Mouse (Mus musculus) forebrain, embryonic 14.5 days (tissue): ENCODE measurements around the gene Erc2. TPM values are rescaled to one million over a fixed set of nuclear protein-coding genes. Genes with fewer than 3 reads are reported as not detected.

Source experiments
- ATAC-seq: fragments of 200-750 bp; cut with Nextera tagmentation; 2 replicates; pipeline ENCODE4 v1.8.0; 2017; ENCODE audit warnings: mild to moderate bottlenecking, moderate library complexity
- DNase-seq: peaks from one replicate; pipeline ENCODE4 v3.0.0-alpha.2; 2015; ENCODE audit warnings: low spot score
- H3K27ac ChIP-seq: fragments of 300-500 bp; sonication (generic); 2 replicates; pipeline ENCODE4 v1.5.1; 2014; ENCODE audit warnings: low read depth, mild to moderate bottlenecking, control low read depth, low read length, moderate library complexity
- H3K27me3 ChIP-seq: fragments of 300-500 bp; sonication (generic); replicated peaks from 2 replicates; pipeline ENCODE4 v1.6.1; 2014; ENCODE audit warnings: low read length, control low read depth, mixed read lengths; ENCODE audit not compliant: control insufficient read depth, insufficient read depth
- H3K36me3 ChIP-seq: fragments of 300-500 bp; sonication (generic); 2 replicates; pipeline ENCODE4 v1.6.1; 2014; ENCODE audit warnings: low read length, control low read depth; ENCODE audit not compliant: control insufficient read depth, insufficient read depth
- H3K4me1 ChIP-seq: fragments of 300-500 bp; sonication (generic); 2 replicates; pipeline ENCODE4 v1.6.1; 2014; ENCODE audit warnings: antibody characterized with exemption, low read length, control low read depth; ENCODE audit not compliant: control insufficient read depth, insufficient read depth
- H3K4me2 ChIP-seq: fragments of 300-500 bp; sonication (generic); 2 replicates; pipeline ENCODE4 v1.6.1; 2014; ENCODE audit warnings: mild to moderate bottlenecking, control low read depth, low read length
- H3K4me3 ChIP-seq: fragments of 300-500 bp; sonication (generic); 2 replicates; pipeline ENCODE4 v1.5.1; 2014; ENCODE audit warnings: low read depth, low read length, control low read depth
- H3K9ac ChIP-seq: fragments of 300-500 bp; sonication (generic); 2 replicates; pipeline ENCODE4 v1.6.1; 2014; ENCODE audit warnings: mild to moderate bottlenecking, low read length, control low read depth, moderate library complexity
- H3K9me3 ChIP-seq: fragments of 300-500 bp; sonication (generic); replicated peaks from 2 replicates; pipeline ENCODE4 v1.6.1; 2016; ENCODE audit warnings: low read length, control low read depth, mixed read lengths; ENCODE audit not compliant: control insufficient read depth
- WGBS: fragments of 180-500 bp; shearing (Covaris S2); extraction: QIAGEN DNeasy Blood & Tissue Kit; methylation state at CpG from one replicate; pipeline ENCODE4 v1.1.7; 2014; 5-methylcytosine and 5-hydroxymethylcytosine counted together
- polyA plus RNA-seq: library from polyadenylated mRNA; unstranded; fragments of >200 nt; fragmentation: Nextera tagmentation; extraction: Ambion mirVana; gene quantifications from 2 replicates; pipeline ENCODE4 v1.2.1, GENCODE M21; 2014

Erc2 gene
- polyA plus RNA-seq, 1 experiment from 2014 or later = 40.6 TPM

DNA sequence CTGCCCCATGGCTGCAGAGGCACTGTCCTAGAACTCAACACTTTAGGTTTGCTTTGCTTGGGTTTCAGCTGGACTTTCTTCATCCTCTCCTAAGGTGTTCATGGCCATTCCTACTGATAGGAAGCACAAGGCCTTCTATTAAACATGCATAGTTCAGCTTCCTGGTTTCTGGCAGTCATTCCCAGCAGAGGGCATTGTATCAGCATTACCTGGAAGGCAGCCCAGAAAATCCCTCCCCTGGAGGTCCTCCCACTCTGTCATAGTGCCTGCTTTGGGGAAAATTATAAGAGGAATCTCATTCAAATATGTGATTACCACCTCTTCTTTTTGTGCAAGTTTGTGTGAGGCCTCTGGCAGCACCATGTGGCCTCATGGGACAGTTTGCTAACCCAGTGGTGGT lies 199.6 kb downstream of the Erc2 start:
- H3K4me3 ChIP-seq = no peak overlapping the region
- H3K4me2 ChIP-seq = no peak overlapping the region
- H3K36me3 ChIP-seq = no peaks in the 10 kb centered on the region
- DNase-seq (peak; percentile 60), ATAC-seq (no peak)
- no peaks in the 10 kb centered on the region for H3K9me3 ChIP-seq
- no peak overlapping the region for H3K9ac ChIP-seq
- H3K27ac ChIP-seq = no peak overlapping the region
- H3K4me1 ChIP-seq = no peaks in the 10 kb centered on the region
- no peaks in the 10 kb centered on the region for H3K27me3 ChIP-seq

DNA sequence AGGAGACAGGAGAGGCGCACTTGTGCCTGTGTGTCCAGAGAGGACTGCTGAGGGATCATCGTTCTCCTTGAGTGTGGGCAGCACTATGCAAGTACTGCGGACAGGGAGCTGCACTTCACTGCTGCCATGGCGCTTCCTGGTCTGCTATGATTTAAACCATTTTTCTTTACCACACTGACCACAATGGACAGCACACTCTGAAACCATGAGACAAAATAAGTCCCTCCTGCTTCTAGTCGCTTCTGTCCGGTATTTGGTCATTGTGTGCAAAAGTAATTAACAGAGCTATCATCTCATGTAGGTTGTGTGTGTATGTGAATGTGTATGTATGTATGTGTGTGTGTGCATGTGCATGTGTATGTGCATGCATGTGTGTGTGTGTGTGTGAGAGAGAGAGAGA lies 200.3 kb downstream of the Erc2 start:
- Histone ChIP-seq H3K27me3 (no peaks in the 10 kb centered on the region), H3K27ac (no peak overlapping the region), H3K9me3 (no peaks in the 10 kb centered on the region), H3K9ac (no peak overlapping the region), H3K4me3 (no peak overlapping the region), H3K4me2 (no peak overlapping the region), H3K4me1 (no peaks in the 10 kb centered on the region), H3K36me3 (no peaks in the 10 kb centered on the region)
- DNase-seq (no peak), ATAC-seq (no peak)
- 88% methylated on average over 6 of the region's 6 CpGs for WGBS

DNA sequence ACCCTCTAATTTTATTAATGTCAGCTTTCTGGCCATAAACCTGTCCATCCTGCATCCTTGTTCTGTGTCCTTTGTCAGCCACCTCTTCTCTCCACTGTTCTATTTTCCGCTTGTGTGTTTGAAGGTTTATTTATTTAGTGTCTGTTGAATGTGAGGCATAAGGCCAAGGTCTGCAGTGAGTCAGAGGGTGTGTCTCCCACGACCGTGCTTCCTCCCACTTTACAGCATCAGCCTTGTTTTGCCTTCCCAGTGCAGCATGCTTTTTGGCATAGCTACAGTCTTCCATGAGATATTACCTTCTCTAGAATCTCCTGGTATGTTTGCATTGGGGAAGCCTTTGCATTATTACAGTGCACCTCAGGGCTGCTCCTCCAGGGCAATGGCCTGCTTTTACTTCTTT lies 200.8 kb downstream of the Erc2 start:
- Histone ChIP-seq H3K36me3 (no peaks in the 10 kb centered on the region), H3K27ac (no peak overlapping the region), H3K4me2 (no peak overlapping the region), H3K9me3 (no peaks in the 10 kb centered on the region), H3K4me3 (no peak overlapping the region), H3K27me3 (no peaks in the 10 kb centered on the region), H3K9ac (no peak overlapping the region), H3K4me1 (no peaks in the 10 kb centered on the region)
- DNase-seq (no peak), ATAC-seq (no peak)
- 69% methylated on average over 3 of the region's 3 CpGs for WGBS

DNA sequence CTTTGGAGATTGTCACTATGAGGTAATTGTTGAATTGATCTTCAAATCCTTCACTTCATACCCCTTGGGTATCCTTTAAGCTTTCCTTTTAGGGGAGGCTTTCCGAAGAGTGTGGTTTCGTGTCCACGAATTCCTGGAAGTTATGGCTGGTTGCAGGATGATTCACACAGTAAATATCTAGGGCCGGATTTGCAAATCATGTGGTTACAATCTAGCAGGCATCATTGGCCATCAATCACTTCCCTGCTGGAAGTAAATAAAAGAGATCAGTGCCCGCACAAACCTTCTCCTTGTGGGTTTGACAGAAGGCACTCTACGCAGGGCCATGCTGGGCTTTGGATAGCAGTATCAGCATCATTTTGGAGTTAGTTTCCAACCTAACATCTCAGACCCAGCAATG lies 201.7 kb downstream of the Erc2 start:
- H3K36me3 ChIP-seq = no peaks in the 10 kb centered on the region
- no peak overlapping the region for H3K27ac ChIP-seq
- H3K4me3 ChIP-seq = no peak overlapping the region
- no peaks in the 10 kb centered on the region for H3K4me1 ChIP-seq
- H3K4me2 ChIP-seq = no peak overlapping the region
- H3K9ac ChIP-seq = no peak overlapping the region
- H3K27me3 ChIP-seq = no peaks in the 10 kb centered on the region
- no peaks in the 10 kb centered on the region for H3K9me3 ChIP-seq
- ATAC-seq = no peak
- DNase-seq = no peak
- WGBS = 93% methylated on average over 6 of the region's 6 CpGs

DNA sequence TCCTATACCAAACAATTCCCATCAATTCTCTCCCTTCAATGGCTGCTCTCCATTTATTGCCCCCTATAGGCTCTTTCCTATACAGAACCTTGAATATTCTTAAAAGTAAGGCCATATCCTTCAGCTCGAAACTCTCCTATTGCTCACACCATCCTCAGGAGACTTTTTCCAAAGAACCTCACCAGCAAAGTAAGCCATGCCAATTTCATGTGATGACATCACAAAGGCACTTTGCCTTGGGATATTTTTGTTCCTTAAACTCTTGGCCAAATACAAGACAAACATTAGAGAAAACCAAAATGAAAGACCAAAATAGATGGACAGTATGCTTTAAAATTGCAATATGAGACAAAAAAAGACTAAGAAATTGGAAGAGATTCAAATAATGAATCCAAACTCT lies 204.6 kb downstream of the Erc2 start:
- no peak for DNase-seq
- H3K9ac ChIP-seq = no peak overlapping the region
- no peaks in the 10 kb centered on the region for H3K9me3 ChIP-seq
- no peak for ATAC-seq
- no peaks in the 10 kb centered on the region for H3K36me3 ChIP-seq
- H3K4me2 ChIP-seq = no peak overlapping the region
- H3K4me3 ChIP-seq = no peak overlapping the region
- no peak overlapping the region for H3K27ac ChIP-seq
- 88% methylated on average over 1 of the region's 1 CpGs for WGBS
- H3K27me3 ChIP-seq = no peaks in the 10 kb centered on the region
- H3K4me1 ChIP-seq = no peaks in the 10 kb centered on the region

DNA sequence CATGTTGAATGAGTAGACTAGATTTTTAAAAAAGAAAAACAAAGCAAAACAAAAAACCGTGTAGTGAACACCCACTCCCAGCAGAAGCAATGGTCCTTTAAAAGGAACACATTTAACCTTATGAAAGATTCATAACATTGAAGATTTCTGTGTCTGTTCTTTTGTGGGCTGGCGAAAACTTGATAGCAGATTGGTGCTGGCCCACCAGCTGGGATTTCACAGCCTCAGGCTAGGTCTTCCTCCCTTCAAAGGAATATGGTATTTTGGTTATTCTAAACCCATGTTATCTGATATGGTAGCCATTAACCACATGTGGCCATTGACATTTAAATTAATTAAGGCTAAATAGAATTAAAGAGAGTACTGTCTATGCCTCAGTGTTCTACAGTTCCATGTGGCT lies 205.9 kb downstream of the Erc2 start:
- H3K4me3 ChIP-seq = no peak overlapping the region
- no peaks in the 10 kb centered on the region for H3K9me3 ChIP-seq
- H3K4me1 ChIP-seq = no peaks in the 10 kb centered on the region
- H3K27me3 ChIP-seq = no peaks in the 10 kb centered on the region
- H3K9ac ChIP-seq = no peak overlapping the region
- no peak overlapping the region for H3K27ac ChIP-seq
- ATAC-seq (no peak), DNase-seq (no peak)
- no peaks in the 10 kb centered on the region for H3K36me3 ChIP-seq
- H3K4me2 ChIP-seq = no peak overlapping the region
- WGBS = 57% methylated on average over 2 of the region's 2 CpGs

DNA sequence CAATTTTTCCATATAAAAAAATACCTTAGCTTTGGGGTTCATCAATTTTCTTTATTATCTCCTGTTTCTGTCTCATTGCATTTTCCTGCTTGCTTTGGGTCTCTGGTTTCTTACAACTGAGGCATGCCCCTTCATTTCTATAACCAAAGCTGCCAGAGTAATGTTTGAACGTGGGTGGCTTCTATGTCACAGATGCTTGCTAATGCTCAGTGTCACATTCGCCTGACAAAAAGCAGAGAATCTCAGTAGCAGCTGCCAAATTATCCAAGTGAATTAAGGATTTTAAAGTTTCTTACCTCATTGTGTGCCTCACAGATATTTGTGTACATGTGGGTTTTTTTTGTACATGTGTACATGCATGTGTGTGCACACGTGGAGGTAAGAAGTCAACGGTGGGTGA lies 210.0 kb downstream of the Erc2 start:
- Histone ChIP-seq H3K4me2 (no peak overlapping the region), H3K9me3 (no peaks in the 10 kb centered on the region), H3K36me3 (no peaks in the 10 kb centered on the region), H3K9ac (no peak overlapping the region), H3K4me3 (no peak overlapping the region), H3K4me1 (no peaks in the 10 kb centered on the region), H3K27ac (no peak overlapping the region), H3K27me3 (no peaks in the 10 kb centered on the region)
- DNase-seq (no peak), ATAC-seq (no peak)
- WGBS = 84% methylated on average over 4 of the region's 4 CpGs

DNA sequence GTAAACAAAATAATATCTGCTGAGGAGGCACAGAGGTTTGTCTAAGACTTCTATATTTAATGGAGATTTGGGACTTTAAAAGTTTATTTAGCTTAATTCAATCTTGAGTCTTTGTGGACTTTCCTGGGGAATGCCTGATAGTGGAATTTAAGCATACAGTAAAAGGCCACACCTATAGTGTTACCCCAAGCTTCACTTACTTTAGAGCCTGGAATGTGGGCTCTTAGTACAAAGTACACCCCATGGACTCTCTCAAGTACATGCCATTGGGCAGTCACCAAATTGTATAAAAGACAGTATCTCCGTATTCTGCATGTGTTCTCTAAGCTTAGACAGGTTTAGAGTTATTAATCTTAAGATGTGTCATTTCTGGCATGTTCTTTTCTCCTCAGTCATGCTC lies 213.1 kb downstream of the Erc2 start:
- H3K4me3 ChIP-seq = no peak overlapping the region
- no peak overlapping the region for H3K27ac ChIP-seq
- no peak overlapping the region for H3K4me2 ChIP-seq
- DNase-seq = no peak
- 94% methylated on average over 1 of the region's 1 CpGs for WGBS
- H3K9me3 ChIP-seq = no peaks in the 10 kb centered on the region
- no peak for ATAC-seq
- H3K27me3 ChIP-seq = no peaks in the 10 kb centered on the region
- H3K9ac ChIP-seq = no peak overlapping the region
- H3K36me3 ChIP-seq = no peaks in the 10 kb centered on the region
- H3K4me1 ChIP-seq = no peaks in the 10 kb centered on the region

DNA sequence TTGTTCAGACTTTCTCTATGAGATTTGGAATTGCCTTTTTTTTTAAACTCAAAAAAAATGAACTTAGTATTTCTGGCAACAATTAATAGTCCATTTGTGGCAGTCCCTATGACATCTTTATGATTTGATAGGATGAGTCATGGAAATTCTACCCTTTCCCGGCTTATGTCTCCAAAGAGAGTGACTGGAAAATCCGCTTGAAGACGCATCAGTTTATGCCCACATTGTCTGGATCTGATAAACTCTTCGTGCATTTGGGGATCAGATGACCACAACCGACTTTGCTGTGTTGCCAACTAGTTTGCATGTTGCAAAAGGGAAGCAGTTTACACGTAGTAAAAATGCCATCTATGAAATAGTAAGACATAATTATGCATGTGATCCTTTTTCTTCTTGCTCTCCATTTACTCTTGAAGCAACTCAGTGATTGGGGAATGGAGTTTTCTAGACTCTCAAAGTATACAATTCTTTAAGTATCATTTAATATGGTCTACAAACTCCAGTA lies 215.4 kb downstream of the Erc2 start:
- Histone ChIP-seq H3K36me3 (no peaks in the 10 kb centered on the region), H3K4me3 (no peak overlapping the region), H3K9me3 (no peaks in the 10 kb centered on the region), H3K9ac (no peak overlapping the region), H3K4me1 (no peaks in the 10 kb centered on the region), H3K4me2 (no peak overlapping the region), H3K27ac (no peak overlapping the region), H3K27me3 (no peaks in the 10 kb centered on the region)
- ATAC-seq (no peak), DNase-seq (no peak)
- 88% methylated on average over 6 of the region's 6 CpGs for WGBS

DNA sequence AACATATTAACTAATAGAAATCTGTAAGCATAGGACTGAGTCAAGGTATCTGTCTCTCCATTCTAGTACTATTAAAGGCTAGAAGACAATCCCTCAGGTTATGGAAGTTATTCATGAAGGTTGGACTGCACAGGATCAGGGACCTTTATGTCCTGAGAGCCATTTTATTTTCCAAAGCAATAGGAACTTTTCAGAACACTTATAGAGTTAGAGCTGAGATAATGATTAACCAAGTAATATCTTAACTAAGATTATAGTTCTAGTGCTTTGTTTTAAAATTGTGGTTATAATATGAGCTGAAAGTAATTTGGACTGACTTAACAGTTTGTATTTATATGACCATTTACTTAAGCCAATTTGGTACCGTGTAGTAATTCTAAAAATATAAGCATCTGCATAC lies 217.9 kb downstream of the Erc2 start:
- Histone ChIP-seq H3K4me1 (no peaks in the 10 kb centered on the region), H3K9me3 (no peaks in the 10 kb centered on the region), H3K27ac (no peak overlapping the region), H3K36me3 (no peaks in the 10 kb centered on the region), H3K9ac (no peak overlapping the region), H3K4me3 (no peak overlapping the region), H3K4me2 (no peak overlapping the region), H3K27me3 (no peaks in the 10 kb centered on the region)
- DNase-seq = no peak
- no peak for ATAC-seq
- 96% methylated on average over 1 of the region's 1 CpGs for WGBS
